In the genomic region with DNA sequence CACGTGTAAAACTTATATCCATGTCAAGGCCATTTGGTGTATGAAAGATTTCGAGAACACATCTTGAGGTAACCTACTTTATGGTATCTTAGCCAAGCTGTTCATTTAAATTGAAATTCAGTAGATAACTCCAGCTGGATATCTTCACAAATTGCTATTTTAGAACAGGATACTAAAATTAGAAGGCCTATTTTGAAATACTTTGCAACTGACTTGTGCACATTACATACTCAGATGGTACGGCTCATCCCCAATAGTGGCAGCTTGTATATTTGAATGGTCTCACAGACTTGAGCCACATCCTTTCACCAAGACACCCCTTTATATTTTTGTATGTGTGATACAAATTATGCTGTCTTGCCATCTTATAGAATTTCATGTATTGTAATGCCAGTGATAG, we compare ENCODE assay signal across 27 mouse cellular contexts.
"Had no signal": no experiment of that assay in that cellular context is flagged by ENCODE, and none has a peak within 500 bp of the region (broad histone marks: within the 10 kb centered on the region; RNA-seq: fewer than 3 reads in every experiment).

No protein-coding gene starts in this region.

- H3K27ac ChIP-seq: gastrocnemius, adult 2 months; heart, adult 2 months; heart, embryonic 13.5 days; heart, embryonic 15.5 days; hindbrain, embryonic 13.5 days; hindbrain, embryonic 15.5 days; hindbrain, postnatal 0 days; kidney, embryonic 15.5 days; kidney, postnatal 0 days; layer of hippocampus, adult 2 months; limb, embryonic 13.5 days; limb, embryonic 15.5 days; liver, embryonic 12.5 days had no signal

- ATAC-seq: hindbrain, postnatal 0 days; intestine, embryonic 16.5 days; liver, embryonic 12.5 days had no signal

- H3K9ac ChIP-seq: heart, embryonic 13.5 days; heart, embryonic 15.5 days; hindbrain, embryonic 13.5 days; hindbrain, embryonic 15.5 days; kidney, embryonic 15.5 days; limb, embryonic 13.5 days; limb, embryonic 15.5 days; liver, embryonic 12.5 days had no signal

- H3K9me3 ChIP-seq: heart, embryonic 13.5 days; heart, embryonic 15.5 days; hindbrain, embryonic 13.5 days; hindbrain, embryonic 15.5 days; kidney, embryonic 15.5 days; limb, embryonic 13.5 days; limb, embryonic 15.5 days; liver, embryonic 12.5 days had no signal

- H3K4me3 ChIP-seq: gastrocnemius, adult 2 months; heart, adult 2 months; heart, embryonic 13.5 days; heart, embryonic 15.5 days; hindbrain, embryonic 13.5 days; hindbrain, embryonic 15.5 days; kidney, embryonic 15.5 days; layer of hippocampus, adult 2 months; limb, embryonic 13.5 days; limb, embryonic 15.5 days; liver, embryonic 12.5 days had no signal

- H3K27me3 ChIP-seq: heart, embryonic 13.5 days; heart, embryonic 15.5 days; hindbrain, embryonic 13.5 days; hindbrain, embryonic 15.5 days; kidney, embryonic 15.5 days; limb, embryonic 13.5 days; limb, embryonic 15.5 days; liver, embryonic 12.5 days had no signal

- H3K4me2 ChIP-seq: heart, embryonic 11.5 days; heart, embryonic 13.5 days; heart, embryonic 15.5 days; hindbrain, embryonic 13.5 days; hindbrain, embryonic 15.5 days; kidney, embryonic 15.5 days; limb, embryonic 13.5 days; limb, embryonic 15.5 days; liver, embryonic 12.5 days had no signal

- H3K4me1 ChIP-seq: heart, embryonic 13.5 days; heart, embryonic 15.5 days; hindbrain, embryonic 13.5 days; hindbrain, embryonic 15.5 days; kidney, embryonic 15.5 days; limb, embryonic 13.5 days; limb, embryonic 15.5 days; liver, embryonic 12.5 days had no signal

- H3K36me3 ChIP-seq: heart, embryonic 13.5 days; heart, embryonic 15.5 days; hindbrain, embryonic 13.5 days; hindbrain, embryonic 15.5 days; kidney, embryonic 15.5 days; limb, embryonic 13.5 days; limb, embryonic 15.5 days; liver, embryonic 12.5 days had no signal

- DNase-seq: gastrocnemius, adult 2 months; gastrocnemius, postnatal 14 days; gastrocnemius, postnatal 36 days; heart, adult 2 months; heart, postnatal 14 days; heart, postnatal 36 days; kidney, adult 11 months; kidney, adult 2 months; kidney, adult 9 months; kidney, postnatal 14 days; kidney, postnatal 36 days; layer of hippocampus, adult 9-11 months; layer of hippocampus, postnatal 36 days; left cerebral cortex, postnatal 4 days had no signal
